Mouse (Mus musculus): ENCODE results near the gene Patj.

Gene Patj

DNA sequence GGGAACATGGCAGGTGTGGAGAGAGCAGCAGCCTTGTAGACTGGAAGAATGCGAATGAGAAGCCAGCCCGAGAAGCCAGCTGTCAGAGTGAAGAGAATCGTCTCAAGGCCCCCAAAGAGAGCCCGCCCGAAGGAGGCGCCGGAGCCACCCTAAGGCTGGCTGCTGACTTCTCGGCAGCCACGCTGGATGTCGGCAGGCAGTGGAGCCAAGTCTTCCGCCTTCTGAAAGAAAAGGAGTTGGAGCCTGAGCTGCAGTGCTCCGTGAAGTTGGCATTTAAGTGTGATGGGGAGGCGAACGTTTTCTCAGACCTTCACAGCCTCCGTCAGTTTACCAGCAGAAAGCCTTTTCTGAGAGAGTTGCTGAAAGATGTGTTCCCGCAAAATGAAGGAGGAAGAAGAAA is 338.1 kb downstream of the Patj start:
- no peak for DNase-seq

DNA sequence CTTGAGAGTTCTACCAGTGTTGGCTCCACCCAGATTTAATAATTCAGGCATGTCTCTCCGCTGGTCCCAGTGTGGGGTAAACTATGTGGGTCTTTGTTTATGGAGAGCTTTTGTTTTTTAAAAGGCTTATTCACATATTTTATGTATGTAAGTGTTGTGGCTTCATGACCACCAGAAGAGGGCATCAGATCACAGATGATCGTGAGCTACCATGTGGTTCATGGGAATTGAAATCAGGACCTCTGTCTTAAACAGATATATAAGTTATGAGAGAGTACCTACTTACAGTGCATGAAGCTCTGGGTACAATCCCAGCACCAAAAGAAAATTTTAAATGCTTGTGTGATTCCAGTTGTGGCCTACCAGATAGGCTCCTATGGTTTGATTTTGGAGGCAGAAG is 344.2 kb downstream of the Patj start:
- peak in 1 of 2 experiments; percentile 9 for DNase-seq

DNA sequence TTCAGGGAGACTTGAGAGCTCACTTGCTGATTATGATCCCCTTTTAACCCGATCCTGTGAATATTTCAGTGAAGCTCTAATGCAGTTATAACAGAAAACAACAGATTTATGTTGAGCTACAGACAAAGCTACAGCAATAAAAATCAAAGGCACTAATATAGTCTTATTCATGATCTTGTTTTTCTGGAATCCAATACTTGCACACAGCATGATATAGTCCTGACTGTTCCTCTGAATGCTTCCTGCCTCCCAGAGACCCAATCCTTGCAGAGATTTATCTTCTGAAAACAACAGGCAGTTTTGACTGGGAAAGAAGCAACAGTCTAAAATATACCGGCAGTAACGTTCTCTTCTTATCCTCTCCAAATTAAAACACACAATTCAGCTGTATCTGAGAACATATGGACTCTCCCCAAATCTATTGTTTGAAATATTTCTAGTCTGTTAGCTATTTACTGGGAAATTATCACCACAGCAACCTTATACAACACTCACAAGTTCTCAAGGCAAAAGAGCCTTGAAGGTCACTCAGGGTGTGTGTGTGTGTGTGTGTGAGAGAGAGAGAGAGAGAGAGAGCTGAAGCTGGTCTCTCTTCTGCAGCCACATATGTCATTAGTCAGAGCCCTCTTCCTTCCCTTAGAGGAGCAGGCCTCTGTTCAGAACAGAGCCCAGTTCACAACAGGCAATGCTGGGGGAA is 347.8 kb downstream of the Patj start:
- DNase-seq, result no peak

DNA sequence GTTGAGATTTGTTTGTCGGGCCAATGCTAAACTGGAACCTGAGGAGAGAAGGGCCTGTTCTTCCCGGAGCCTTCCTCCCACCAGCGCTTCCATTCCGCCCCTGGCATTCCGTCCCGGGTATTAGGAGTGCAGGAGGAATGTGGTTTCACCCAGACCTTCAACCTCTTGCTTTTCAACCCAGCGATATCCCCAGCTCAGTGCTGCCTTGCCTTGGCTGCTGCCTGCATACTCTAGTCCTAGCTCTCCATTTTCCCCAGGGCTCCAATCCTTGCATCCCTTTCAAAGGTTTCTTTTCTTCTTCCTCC is 348.3 kb downstream of the Patj start:
- DNase-seq, result no peak

DNA sequence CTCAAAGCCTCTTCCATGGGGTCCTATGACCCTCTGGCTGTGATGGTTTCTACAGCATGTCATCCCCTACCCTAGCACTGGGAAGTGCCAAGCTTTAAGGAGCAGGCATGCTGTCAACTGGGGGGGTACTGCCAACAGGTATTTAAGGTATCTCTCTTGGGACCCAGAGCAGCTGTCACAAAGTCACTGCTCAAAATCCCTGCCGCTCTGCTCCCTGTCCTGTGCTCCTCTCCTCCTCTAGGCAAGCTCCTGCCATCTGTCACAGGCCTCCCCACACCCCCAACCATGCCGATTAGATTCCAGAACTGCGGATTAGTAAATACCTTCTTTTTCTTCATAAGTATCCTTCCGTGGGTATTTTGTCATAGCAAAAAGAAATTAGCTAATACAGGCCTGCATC is 358.9 kb downstream of the Patj start:
- no peak for DNase-seq

DNA sequence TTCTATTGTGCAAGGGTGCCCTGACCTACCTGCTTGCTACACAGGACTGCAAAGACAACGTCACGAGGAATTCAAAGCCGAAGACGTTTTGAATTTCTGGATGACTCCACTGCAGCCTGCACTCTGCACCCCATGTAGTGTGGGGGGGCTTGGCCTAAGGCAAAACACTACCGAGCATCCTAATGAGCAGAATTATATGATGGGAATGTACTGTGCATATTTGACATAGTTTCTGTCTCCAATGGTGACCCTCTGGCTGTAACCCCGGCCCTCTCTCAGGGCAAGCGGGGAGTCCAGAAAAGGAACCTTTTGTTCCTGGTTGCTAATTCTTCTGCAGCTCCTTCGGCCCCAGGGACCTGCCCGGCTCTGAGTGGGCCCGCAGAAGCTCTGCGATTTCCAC is 360.6 kb downstream of the Patj start:
- DNase-seq, result no peak

DNA sequence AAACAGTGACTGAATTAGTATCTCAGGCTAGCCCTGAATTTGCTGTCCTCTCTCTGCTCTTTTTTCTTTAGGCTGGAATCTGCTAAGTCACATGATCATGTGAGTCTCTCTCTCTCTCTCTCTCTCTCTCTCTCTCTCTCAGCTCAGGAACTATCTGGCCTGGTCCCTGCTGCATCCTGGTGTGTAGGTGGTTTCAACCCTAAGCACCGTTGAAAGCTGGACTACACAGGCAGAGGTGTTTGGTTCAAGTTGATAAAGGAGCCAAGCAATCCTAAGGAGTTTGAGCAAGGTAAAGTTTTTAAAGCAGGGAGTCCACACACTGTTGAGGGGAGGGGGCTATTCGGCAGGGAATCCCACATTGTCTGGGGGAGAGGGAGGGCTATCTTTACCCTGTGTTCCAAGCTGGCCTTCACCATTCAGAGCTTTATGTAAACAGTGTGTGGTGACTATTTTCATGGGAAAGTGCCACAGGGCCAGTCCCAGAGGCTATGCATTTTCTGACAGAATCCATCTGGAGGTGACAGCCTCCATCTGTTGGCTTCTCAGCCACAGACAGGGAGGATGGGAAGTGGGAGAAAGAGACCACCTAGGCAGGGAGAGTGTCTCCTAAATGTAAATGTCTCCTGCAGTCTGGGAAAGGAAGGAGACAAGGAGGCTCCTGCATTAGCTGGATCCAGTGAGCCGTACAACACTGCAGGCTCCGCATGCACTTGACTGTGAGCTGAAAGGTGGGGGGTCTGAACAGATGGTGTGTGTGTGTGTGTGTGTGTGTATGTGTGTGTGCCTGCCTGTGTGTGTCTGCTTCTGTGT is 362.6 kb downstream of the Patj start:
- DNase-seq, result no peak

DNA sequence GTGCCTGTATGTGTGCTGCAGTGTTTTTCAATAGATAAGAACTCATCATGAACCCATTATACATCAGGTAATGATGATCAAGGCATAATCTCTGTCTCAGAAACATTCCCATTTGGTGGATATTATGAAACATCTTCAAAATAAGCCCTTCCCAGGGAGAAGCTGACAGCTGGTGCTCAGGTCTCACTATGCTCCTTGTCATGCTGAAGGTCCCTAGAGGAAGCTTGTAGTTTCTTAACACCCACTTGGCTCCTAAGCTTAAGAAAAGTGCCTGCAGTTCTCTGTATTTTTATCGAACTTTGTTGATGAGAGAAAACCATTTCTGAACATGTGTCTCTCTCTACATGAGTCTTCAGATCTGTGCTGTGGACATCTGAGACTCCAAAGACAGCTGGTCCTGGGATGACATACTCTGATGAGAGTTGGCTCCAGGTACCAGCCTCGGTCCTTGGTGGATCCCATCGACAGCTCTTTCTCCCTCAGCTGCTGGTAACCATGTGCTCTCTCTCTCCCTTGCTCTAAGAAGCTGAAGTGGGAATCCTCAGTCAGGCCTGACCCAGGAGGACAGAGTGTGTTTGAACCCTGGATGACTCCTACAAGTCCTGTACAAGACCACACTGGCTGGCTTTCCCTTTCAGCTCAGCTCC is 363.4 kb downstream of the Patj start:
- DNase-seq, result no peak

DNA sequence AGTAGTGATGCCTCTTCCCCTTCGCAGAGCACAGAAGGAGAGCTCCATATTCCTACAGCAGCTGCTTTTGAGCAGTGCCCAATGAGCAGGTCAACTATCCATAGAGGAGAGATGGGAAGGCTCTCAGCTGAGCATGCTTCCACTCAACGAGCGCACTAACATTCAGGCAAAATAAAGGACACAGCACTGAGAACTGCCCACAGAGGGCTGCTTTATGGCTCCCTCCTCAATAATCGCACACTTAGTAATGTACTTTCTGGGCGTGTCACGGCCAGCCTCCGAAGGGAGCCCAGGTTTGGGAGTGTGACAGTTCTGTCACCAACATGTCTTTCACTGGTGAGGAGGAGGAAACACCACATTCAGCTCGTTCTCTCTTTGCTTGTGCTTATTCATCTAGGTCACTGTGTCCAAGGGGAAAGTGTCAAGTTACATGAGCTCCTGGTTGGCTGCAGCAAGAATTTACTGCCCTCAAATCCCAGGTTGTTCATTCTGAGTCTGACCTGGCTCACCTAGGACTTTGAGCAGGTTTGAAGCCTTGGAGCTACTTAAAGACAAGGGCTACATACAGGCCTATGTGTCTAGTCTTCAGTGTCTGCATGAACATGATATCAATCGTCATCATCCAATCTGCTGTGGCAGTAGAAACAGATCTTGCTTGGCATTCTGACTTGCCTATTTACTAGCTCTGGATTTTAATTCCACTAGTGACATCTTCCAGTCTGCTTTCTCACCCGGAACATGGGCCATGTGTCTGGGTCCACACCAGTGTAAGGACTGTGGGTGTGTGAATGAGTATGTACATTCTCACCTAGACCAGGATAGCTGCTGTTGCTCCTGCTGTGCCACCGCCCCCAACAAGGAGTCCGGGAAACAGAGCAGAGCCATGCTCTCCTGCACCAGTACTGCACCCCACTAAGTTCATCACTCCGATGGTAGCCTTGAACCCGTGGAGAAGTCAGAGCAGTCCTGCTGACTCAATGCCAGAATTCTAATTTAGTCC is 371.8 kb downstream of the Patj start:
- DNase-seq, result no peak
